Mouse (Mus musculus) midbrain, embryonic 12.5 days (tissue): ENCODE results near the gene Gabbr2. TPM values are rescaled to one million over a fixed set of nuclear protein-coding genes. Genes with fewer than 3 reads are reported as not detected.

Experiments
- ATAC-seq: fragments of 200-750 bp; cut with Nextera tagmentation; 2 replicates; pipeline ENCODE4 v1.8.0; 2017; ENCODE audit warnings: low read depth, moderate TSS enrichment, moderate library complexity; ENCODE audit not compliant: low FRiP score
- H3K27ac ChIP-seq: fragments of 300-500 bp; sonication (generic); replicated peaks from 2 replicates; pipeline ENCODE4 v1.5.1; 2016; ENCODE audit warnings: mild to moderate bottlenecking
- H3K27me3 ChIP-seq: fragments of 300-500 bp; sonication (generic); 2 replicates; pipeline ENCODE4 v1.6.1; 2016; ENCODE audit warnings: mild to moderate bottlenecking
- H3K36me3 ChIP-seq: fragments of 300-500 bp; sonication (generic); 2 replicates; pipeline ENCODE4 v1.6.1; 2016
- H3K4me1 ChIP-seq: fragments of 300-500 bp; sonication (generic); 2 replicates; pipeline ENCODE4 v1.6.1; 2016
- H3K4me2 ChIP-seq: fragments of 300-500 bp; sonication (generic); replicated peaks from 2 replicates; pipeline ENCODE4 v1.6.1; 2016; ENCODE audit warnings: mild to moderate bottlenecking, moderate library complexity
- H3K4me3 ChIP-seq: fragments of 300-500 bp; sonication (generic); 2 replicates; pipeline ENCODE4 v1.5.1; 2016; ENCODE audit warnings: mild to moderate bottlenecking
- H3K9ac ChIP-seq: fragments of 300-500 bp; sonication (generic); replicated peaks from 2 replicates; pipeline ENCODE4 v1.6.1; 2016; ENCODE audit warnings: mild to moderate bottlenecking, moderate library complexity
- H3K9me3 ChIP-seq: fragments of 300-500 bp; sonication (generic); 2 replicates; pipeline ENCODE4 v1.6.1; 2016; ENCODE audit warnings: mild to moderate bottlenecking
- WGBS: fragments of 180-500 bp; shearing (Covaris S2); methylation state at CpG from one replicate; pipeline ENCODE4 v1.1.7; 2016; 5-methylcytosine and 5-hydroxymethylcytosine counted together
- polyA plus RNA-seq: library from polyadenylated mRNA; unstranded; fragments of >200 nt; fragmentation: Nextera tagmentation; extraction: Ambion mirVana; gene quantifications from 2 replicates; pipeline ENCODE4 v1.2.1, GENCODE M21; 2016

The Gabbr2 gene
- polyA plus RNA-seq, 1 experiment from 2014 or later: 0.69 TPM

- Histone ChIP-seq H3K9me3 (no peaks in the 10 kb centered on the region), H3K4me3 (no peak overlapping the region), H3K27ac (no peak overlapping the region), H3K27me3 (0 out of 2 replicates have a peak, but pooled peaks cover 5% of the 10 kb centered on the region), H3K4me2 (no peak overlapping the region), H3K9ac (no peak overlapping the region), H3K4me1 (no peaks in the 10 kb centered on the region), H3K36me3 (no peaks in the 10 kb centered on the region)
- WGBS: 78% methylated on average over 2 of the region's 2 CpGs
- no peak for ATAC-seq
Observed at GRCm38 (mm10) chr4:46632465-46632864, 359.2 kb downstream of the Gabbr2 start.

- H3K27ac ChIP-seq: no peak overlapping the region
- H3K9ac ChIP-seq: no peak overlapping the region
- no peaks in the 10 kb centered on the region for H3K36me3 ChIP-seq
- no peaks in the 10 kb centered on the region for H3K4me1 ChIP-seq
- no peak for ATAC-seq
- H3K4me3 ChIP-seq: no peak overlapping the region
- H3K9me3 ChIP-seq: no peaks in the 10 kb centered on the region
- H3K4me2 ChIP-seq: no peak overlapping the region
- H3K27me3 ChIP-seq: 0 out of 2 replicates have a peak, but pooled peaks cover 5% of the 10 kb centered on the region
- WGBS: 65% methylated on average over 9 of the region's 9 CpGs
Observed at GRCm38 (mm10) chr4:46630390-46630789, 361.3 kb downstream of the Gabbr2 start.

- Histone ChIP-seq H3K4me1 (no peaks in the 10 kb centered on the region), H3K4me3 (no peak overlapping the region), H3K4me2 (no peak overlapping the region), H3K36me3 (no peaks in the 10 kb centered on the region), H3K27me3 (0 out of 2 replicates have a peak, but pooled peaks cover 5% of the 10 kb centered on the region), H3K9ac (no peak overlapping the region), H3K9me3 (no peaks in the 10 kb centered on the region), H3K27ac (no peak overlapping the region)
- 49% methylated on average over 9 of the region's 9 CpGs for WGBS
- no peak for ATAC-seq
Observed at GRCm38 (mm10) chr4:46628873-46629272, 362.8 kb downstream of the Gabbr2 start.

- no peak overlapping the region for H3K27ac ChIP-seq
- H3K4me1 ChIP-seq: no peaks in the 10 kb centered on the region
- 74% methylated on average over 11 of the region's 11 CpGs for WGBS
- H3K9ac ChIP-seq: no peak overlapping the region
- no peaks in the 10 kb centered on the region for H3K36me3 ChIP-seq
- no peak overlapping the region for H3K4me3 ChIP-seq
- no peaks in the 10 kb centered on the region for H3K27me3 ChIP-seq
- ATAC-seq: no peak
- no peaks in the 10 kb centered on the region for H3K9me3 ChIP-seq
- no peak overlapping the region for H3K4me2 ChIP-seq
Observed at GRCm38 (mm10) chr4:46628081-46628480, 363.6 kb downstream of the Gabbr2 start.

GRCm38 (mm10) chr4:46625101-46625500 lies 366.6 kb downstream of the Gabbr2 start:
- Histone ChIP-seq H3K9me3 (no peaks in the 10 kb centered on the region), H3K27me3 (peaks cover 14% of the 10 kb centered on the region), H3K36me3 (no peaks in the 10 kb centered on the region), H3K4me2 (no peak overlapping the region), H3K9ac (no peak overlapping the region), H3K4me1 (peaks cover 3% of the 10 kb centered on the region; the same call in 1 of the 2 replicates), H3K4me3 (no peak overlapping the region), H3K27ac (no peak overlapping the region)
- WGBS: 88% methylated on average over 10 of the region's 10 CpGs
- no peak for ATAC-seq

GRCm38 (mm10) chr4:46623007-46623406 lies 368.7 kb downstream of the Gabbr2 start:
- Histone ChIP-seq H3K9ac (no peak overlapping the region), H3K9me3 (no peaks in the 10 kb centered on the region), H3K4me3 (no peak overlapping the region), H3K4me1 (peaks cover 3% of the 10 kb centered on the region; the same call in 1 of the 2 replicates), H3K27ac (no peak overlapping the region), H3K36me3 (no peaks in the 10 kb centered on the region), H3K4me2 (no peak overlapping the region), H3K27me3 (peaks cover 28% of the 10 kb centered on the region)
- whole genome bisulfite sequencing: 87% methylated on average over 5 of the region's 5 CpGs
- no peak for ATAC-seq

GRCm38 (mm10) chr4:46620946-46621345 lies 370.7 kb downstream of the Gabbr2 start:
- H3K4me1 ChIP-seq: peaks cover 3% of the 10 kb centered on the region; the same call in 1 of the 2 replicates
- WGBS: 78% methylated on average over 8 of the region's 8 CpGs
- no peak overlapping the region for H3K4me3 ChIP-seq
- no peak overlapping the region for H3K9ac ChIP-seq
- H3K27me3 ChIP-seq: peaks cover 31% of the 10 kb centered on the region
- no peak overlapping the region for H3K4me2 ChIP-seq
- no peaks in the 10 kb centered on the region for H3K36me3 ChIP-seq
- ATAC-seq: no peak
- no peak overlapping the region for H3K27ac ChIP-seq
- no peaks in the 10 kb centered on the region for H3K9me3 ChIP-seq

GRCm38 (mm10) chr4:46620330-46620729 lies 371.3 kb downstream of the Gabbr2 start:
- no peak overlapping the region for H3K27ac ChIP-seq
- H3K27me3 ChIP-seq: peaks cover 38% of the 10 kb centered on the region
- WGBS: 10% methylated on average over 23 of the region's 23 CpGs
- peak overlapping the region; percentile 15 for H3K4me3 ChIP-seq
- ATAC-seq: no peak
- H3K9ac ChIP-seq: no peak overlapping the region
- peaks cover 3% of the 10 kb centered on the region; the same call in 1 of the 2 replicates for H3K4me1 ChIP-seq
- H3K36me3 ChIP-seq: no peaks in the 10 kb centered on the region
- H3K4me2 ChIP-seq: peak overlapping the region; percentile 42
- no peaks in the 10 kb centered on the region for H3K9me3 ChIP-seq

- Histone ChIP-seq H3K27ac (no peak overlapping the region), H3K4me3 (no peak overlapping the region), H3K9ac (no peak overlapping the region), H3K36me3 (no peaks in the 10 kb centered on the region), H3K4me2 (no peak overlapping the region), H3K27me3 (peaks cover 48% of the 10 kb centered on the region), H3K9me3 (no peaks in the 10 kb centered on the region), H3K4me1 (peaks cover 3% of the 10 kb centered on the region; the same call in 1 of the 2 replicates)
- 65% methylated on average over 11 of the region's 11 CpGs for WGBS
- ATAC-seq: no peak
Observed at GRCm38 (mm10) chr4:46618196-46618817, 373.4 kb downstream of the Gabbr2 start.

- ATAC-seq: no peak
- Histone ChIP-seq H3K4me3 (no peak overlapping the region), H3K36me3 (no peaks in the 10 kb centered on the region), H3K4me2 (no peak overlapping the region), H3K27me3 (peaks cover 48% of the 10 kb centered on the region), H3K4me1 (peaks cover 3% of the 10 kb centered on the region; the same call in 1 of the 2 replicates), H3K27ac (no peak overlapping the region), H3K9ac (no peak overlapping the region), H3K9me3 (no peaks in the 10 kb centered on the region)
- 79% methylated on average over 6 of the region's 6 CpGs for WGBS
Observed at GRCm38 (mm10) chr4:46617408-46617807, 374.3 kb downstream of the Gabbr2 start.

GRCm38 (mm10) chr4:46614641-46615040 lies 377.0 kb downstream of the Gabbr2 start:
- Histone ChIP-seq H3K9me3 (no peaks in the 10 kb centered on the region), H3K4me1 (no peaks in the 10 kb centered on the region), H3K4me3 (no peak overlapping the region), H3K27me3 (peaks cover 30% of the 10 kb centered on the region), H3K36me3 (no peaks in the 10 kb centered on the region), H3K9ac (no peak overlapping the region), H3K27ac (no peak overlapping the region), H3K4me2 (no peak overlapping the region)
- ATAC-seq: no peak
- WGBS: 82% methylated on average over 9 of the region's 9 CpGs

GRCm38 (mm10) chr4:46613618-46614017 lies 378.1 kb downstream of the Gabbr2 start:
- 84% methylated on average over 12 of the region's 12 CpGs for WGBS
- Histone ChIP-seq H3K4me3 (no peak overlapping the region), H3K36me3 (no peaks in the 10 kb centered on the region), H3K9ac (no peak overlapping the region), H3K27ac (no peak overlapping the region), H3K4me2 (no peak overlapping the region), H3K4me1 (no peaks in the 10 kb centered on the region), H3K9me3 (no peaks in the 10 kb centered on the region), H3K27me3 (peaks cover 29% of the 10 kb centered on the region)
- no peak for ATAC-seq
